Mouse (Mus musculus) yolk sac, embryonic 10.5 days (tissue): ENCODE measurements around the gene Clmp.
A peak's percentile ranks its signal among the peaks of the same experiment; 100 is the strongest.

Source experiments
- DNase-seq: peaks from one replicate; pipeline ENCODE4 v3.0.0-alpha.2; 2017; ENCODE audit warnings: low spot score

The Clmp gene

GRCm38 (mm10) chr9:40693026-40693425 lies 7.3 kb downstream of the Clmp start:
- DNase-seq = no peak

DNA sequence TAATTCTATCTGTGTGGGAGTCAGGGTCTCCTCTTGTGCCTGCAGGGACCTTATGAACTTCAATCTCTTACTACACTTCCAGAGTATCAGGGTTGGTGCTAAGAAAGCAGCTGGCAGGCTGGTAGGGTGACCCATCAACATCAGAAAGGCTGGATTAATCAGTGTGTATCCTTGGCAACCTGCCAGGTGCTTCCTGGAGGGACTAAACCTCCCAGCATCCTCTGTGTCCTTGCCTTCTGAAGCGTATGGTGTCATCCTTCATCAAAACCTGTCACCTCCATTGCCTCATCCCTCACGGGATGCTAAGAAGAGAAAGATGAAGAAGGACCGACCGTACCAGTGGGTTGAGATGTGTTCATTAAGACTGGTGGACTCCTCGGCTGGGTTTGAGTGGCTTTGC lies 8.0 kb downstream of the Clmp start:
- no peak for DNase-seq

DNA sequence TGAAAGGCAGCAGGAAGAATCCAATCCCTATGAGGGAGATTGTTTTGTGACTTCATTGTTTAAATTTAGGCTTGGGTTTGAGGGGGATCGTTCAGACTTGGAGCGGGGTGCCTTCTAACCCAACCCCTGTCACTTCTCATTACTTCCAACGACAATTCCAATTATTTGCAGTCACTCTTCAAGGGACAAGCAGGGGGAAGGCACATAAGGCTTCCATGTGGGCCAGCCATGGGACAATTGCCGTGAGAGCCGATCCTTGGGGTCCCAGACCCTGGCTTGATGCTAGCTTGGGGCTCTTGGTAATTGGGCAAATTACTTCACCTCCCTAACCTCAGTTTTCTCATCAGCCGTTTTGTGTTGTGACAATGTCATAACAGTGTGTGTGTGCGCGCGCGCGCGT lies 8.5 kb downstream of the Clmp start:
- DNase-seq = no peak

DNA sequence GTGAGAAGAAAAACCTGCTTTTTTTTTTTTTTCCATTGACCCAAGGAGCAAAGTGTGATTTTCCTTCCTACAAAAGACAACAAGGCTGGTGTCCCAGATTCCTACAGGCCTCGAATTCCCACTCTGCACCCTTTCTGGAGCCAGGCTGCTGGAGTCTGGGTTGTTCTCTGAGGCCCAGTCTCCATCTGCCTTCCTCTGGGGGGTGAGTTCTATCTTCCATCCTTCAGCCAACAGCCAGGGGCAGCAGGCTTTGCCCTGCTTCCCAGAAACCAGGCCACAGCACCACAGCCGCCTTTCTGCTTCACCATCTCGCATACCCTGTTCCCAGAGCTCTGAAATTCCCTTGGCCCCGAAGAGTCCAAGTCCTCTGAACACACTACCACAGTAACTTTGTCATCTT lies 10.3 kb downstream of the Clmp start:
- DNase-seq = no peak

DNA sequence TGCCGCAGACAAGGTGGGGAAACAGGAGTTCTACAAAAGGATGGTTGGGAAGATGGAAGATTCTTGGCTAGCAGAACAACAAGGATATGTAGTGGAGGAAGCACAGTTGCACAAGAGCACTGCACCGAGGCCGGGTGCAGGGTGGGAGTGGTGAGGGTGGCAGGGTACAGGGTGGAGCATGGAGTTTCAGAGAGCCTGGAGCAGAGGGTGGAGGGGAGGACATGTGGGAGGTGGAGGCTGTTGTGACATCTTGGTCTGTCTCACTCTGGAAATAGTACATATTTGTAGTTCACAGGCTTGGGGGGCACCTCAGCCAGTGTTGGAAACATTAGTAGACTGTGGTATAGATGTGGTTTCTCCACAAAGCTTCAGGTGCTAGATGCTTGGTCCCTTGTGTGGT lies 13.4 kb downstream of the Clmp start:
- no peak for DNase-seq

DNA sequence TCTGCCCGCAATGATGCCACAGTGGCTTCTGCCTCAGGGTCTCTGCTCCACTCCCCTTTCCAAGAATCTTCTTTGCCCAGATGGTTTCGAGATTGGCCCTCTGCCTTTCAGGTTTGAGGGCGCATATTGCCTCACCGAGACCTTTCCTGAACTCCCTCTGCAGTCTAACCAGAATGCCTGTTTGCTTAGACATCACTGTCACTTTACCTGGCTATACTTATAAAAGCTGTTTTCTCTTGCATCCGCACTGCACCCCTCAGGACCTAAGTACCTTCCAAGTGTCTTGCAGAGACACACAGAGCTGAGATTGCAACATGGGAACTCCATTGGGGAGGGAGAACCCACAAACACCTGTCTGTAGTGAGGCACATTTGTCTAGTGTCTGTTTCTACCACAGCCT lies 14.5 kb downstream of the Clmp start:
- DNase-seq = no peak

DNA sequence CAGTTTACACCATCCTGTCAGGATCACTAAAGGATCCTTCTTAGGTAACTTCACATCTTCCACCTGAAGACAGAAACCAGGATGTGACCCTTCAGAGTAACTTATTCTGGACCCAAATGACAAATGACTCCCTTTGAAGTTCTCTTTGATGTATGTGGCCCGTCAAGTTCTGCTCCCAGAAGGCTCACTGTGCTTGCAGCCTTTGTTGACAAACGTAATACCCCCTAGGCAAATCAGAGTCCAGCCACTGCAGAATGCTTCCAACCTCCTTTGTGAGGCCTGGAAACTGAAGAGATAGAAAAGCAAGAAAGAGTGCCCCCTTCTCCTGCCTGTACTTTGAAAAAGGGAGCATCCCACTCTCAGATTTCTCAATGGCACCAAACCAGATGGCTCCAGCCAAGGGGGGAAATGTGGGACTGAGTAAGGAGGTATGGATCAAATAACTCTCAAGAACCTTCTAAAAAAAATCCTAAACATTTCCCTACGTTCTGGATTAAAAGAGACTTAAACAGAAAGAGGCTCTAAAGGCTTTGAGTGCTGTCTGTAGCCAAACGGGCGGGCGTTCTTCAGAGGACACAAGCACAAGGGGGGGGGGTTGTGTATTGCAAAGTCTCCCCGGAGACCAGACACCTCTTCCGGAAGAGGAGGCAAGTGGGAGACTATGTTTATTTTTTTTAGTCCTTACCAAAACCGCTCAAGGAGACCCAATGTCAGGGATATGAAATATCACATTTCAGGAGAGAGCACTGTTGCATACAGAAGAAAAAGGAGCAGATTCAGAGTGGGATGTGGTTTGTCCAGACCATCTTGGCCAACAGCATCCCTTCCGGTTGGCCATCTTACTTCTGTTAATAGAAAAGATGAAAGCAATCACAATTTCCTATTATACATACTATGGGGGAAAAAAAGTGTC lies 18.9 kb downstream of the Clmp start:
- no peak for DNase-seq

- DNase-seq = no peak
These were observed 22.8 kb downstream of the Clmp start for GRCm38 (mm10) chr9:40708448-40709140.

- no peak for DNase-seq
These were observed 23.4 kb downstream of the Clmp start for GRCm38 (mm10) chr9:40709141-40709537.

DNA sequence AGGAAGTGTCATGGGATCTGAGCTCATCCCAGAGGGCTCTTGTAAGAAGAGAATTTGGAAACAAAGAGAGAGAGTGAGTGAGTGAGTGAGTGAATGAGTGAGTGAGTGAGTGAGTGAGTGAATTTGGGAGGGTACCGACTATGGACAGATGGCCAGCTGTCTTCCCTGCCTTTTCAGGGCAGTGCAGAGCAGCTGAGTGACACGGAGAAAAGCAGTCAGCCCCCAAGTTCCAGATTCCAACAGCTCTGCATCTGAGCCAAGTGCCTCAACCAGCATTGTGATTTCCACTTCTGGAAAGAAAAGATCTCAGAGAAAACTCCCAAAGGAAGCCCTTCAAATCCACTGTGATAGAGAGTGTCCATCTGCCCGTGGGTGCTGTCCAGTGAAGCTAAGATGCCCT lies 23.8 kb downstream of the Clmp start:
- DNase-seq = no peak

DNA sequence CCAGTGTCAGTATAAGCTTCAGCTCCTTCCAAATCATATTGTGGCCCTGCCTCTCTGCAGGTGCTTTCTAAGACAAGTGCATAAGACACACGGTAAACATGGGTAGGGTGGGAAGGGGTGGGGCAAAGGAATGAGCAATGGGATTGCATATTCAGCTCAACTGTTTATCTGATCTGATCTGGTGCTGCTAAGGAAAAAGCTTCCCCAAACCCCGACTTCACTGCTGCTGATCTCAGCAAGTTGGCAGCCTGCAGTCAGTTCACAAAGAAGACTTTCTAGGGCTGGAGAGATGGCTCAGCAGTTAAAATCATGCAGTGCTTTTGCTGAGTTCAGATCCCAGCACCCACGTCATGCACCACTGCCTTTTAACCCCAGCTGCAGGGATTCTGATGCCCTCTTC lies 24.2 kb downstream of the Clmp start:
- DNase-seq = no peak

DNA sequence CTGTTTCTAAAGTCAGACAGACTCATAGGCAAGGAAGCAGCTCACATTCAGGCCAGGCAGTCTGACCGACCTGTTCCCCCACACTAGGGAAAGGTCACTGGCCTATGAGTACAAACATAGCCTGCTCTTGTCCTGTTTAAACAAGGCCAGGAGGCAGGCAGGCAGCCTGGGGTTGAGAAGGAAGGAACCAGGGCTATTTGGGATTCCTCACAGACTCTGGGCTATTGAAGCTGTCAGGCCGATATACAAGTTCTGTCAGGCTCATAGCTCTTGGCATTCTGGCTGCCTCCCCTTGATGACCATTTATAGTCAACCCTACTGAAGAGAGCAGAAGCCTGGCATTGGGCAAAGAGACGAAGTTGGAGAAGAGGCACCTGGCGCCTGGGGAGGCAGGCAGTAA lies 25.9 kb downstream of the Clmp start:
- DNase-seq = peak; percentile 67

GRCm38 (mm10) chr9:40717182-40717874 lies 31.6 kb downstream of the Clmp start:
- no peak for DNase-seq

GRCm38 (mm10) chr9:40717875-40718185 lies 32.1 kb downstream of the Clmp start:
- DNase-seq = no peak

DNA sequence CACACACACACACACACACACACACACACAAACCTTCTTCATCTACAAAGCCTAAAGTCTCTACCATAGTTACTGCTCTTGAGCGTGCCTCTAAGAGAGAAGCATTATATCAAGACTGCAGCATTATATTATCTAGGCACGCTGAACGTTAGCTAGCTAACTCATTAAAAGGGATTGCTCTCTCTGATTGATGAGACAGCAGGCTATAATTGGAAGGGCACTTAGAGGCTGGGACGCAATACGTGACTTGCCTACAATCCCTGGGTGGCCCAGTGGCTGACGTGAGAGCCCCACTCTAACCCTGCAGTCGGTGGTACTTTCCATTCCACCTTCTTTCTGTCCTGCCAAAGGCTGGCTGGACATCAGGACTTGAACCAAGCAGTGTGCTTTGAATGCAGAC lies 35.1 kb downstream of the Clmp start:
- no peak for DNase-seq

- DNase-seq = no peak
These were observed 37.6 kb downstream of the Clmp start for GRCm38 (mm10) chr9:40723311-40723772.

GRCm38 (mm10) chr9:40724978-40725377 lies 39.2 kb downstream of the Clmp start:
- no peak for DNase-seq

- DNase-seq = no peak
These were observed 41.5 kb downstream of the Clmp start for GRCm38 (mm10) chr9:40727140-40727823.

- no peak for DNase-seq
These were observed 42.2 kb downstream of the Clmp start for GRCm38 (mm10) chr9:40727824-40728495.

DNA sequence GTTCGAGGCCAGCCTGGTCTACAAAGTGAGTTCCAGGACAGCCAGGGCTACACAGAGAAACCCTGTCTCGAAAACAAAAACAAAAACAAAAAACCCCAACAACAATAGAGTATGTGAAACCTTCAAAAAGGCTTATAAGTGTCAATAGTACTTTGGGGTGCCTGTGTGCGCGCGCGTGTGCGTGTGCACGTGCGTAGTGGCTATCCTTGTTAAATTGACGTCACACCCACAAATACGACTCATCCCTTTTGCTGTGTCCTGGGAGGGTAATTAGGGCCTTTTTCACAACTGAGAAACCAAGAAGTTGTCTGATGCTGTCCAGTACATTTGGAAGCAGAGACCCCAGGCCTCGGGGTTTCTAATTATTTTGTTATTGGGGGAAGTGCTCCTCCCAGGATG lies 44.5 kb downstream of the Clmp start:
- no peak for DNase-seq

DNA sequence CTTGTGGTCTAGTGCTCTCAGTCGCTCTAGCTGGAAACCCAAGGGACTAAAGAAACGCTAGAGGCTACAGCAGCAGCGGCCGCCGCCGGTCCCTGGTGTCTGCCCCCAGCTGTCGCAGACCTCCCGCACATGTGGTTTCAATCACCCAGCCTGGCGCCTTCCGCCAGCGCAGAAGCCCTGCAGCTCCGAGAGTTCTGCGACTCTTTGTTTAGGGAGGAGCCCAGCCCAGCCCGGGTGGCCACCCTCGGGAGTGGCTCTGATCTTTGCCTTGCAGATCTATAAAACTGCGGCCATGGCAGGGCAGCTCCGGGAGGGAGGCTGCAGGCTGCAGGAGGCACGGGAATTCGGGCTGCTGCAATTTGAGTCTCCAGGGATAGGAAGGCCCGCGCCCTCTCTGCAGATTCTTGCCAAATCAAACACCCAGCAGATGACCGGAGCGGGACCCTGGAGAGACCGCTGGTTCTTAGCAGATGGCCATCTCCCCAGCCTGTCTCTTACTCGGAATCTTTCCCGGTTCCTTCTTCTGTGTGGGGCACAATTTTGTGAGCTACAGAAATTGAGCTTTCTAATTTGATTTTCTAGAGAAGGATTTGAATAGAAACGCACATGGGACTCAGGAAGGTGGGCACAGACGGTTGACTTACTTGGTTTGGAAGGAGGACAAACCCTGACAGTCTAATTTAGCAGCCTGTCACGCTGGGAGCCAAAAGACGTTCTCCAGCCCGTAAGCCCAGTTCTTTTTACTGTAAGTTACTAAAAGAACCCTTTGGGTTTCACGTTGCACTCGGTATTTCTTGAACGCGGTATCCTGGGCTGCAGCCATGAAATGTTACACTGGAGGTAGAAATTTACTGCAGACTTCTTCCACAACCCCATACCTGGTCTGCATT lies 45.2 kb downstream of the Clmp start:
- peak; percentile 76 for DNase-seq
